Mouse (Mus musculus): ENCODE measurements around the gene Trh. TPM values are rescaled to one million over a fixed set of nuclear protein-coding genes. Genes with fewer than 3 reads are reported as not detected.

Gene Trh
- total RNA-seq (2021): under 1 TPM; 0.56 to 0.69 TPM
- long read RNA-seq, partial matches to known transcripts: 0 of 2 reads
- long read RNA-seq, other reads (novel, unspliced or antisense): 0 of 2 reads

DNA sequence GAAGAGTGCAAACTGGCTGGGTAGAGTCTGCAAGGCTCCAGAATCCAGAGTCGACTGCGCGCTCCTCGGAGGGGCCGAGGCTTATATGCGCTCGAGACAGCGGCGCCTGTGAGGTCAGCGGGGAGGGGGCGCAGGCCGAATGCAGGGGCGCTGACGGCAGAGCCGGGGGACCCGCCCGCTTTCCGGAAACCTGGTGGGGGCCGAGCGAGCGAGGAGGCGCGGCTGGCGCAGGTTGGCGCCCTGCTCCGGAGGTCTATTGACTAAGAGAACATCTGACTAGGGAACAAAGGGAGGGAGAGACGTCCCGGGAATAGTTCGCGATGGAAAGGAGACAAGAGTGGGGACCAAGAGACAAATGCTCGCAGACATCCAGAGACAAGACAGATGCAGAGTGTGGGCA lies at the start of gene Trh:
Gene Trh, minus strand, starts transcription at position 60 of the 400 bp plus-strand sequence.
- no peak for DNase-seq (ENCODE audit: low spot score in 2 of 2)

- DNase-seq (ENCODE audit: low spot score in 2 of 2): no peak
Measured at GRCm38 (mm10) chr6:92290826-92291225, 46.4 kb upstream of the Trh start.

DNA sequence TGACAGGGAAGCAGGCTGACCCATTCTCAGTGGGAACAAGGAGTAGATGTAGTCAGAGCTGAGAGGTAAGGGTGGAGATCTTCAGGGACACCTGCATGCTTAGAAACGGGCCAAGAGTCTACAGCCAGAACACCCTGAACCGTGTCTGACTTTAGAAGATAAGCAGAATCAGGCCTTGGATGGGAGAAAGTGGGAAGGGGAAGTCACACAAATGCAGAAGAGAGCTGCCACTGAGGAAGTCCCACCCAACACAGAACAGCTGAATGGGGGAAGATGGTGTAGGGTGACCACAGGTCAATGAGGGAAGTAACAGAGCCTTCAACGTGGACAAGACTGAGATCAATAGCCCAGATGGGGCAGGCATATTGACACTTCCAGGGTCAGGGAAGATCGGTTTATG lies 42.4 kb upstream of the Trh start:
- DNase-seq (ENCODE audit: low spot score in 2 of 2): no peak

GRCm38 (mm10) chr6:92286258-92286888 lies 41.9 kb upstream of the Trh start:
- peak; percentile 84 to 85 for DNase-seq (ENCODE audit: low spot score in 2 of 2)

GRCm38 (mm10) chr6:92285559-92285958 lies 41.1 kb upstream of the Trh start:
- no peak for DNase-seq (ENCODE audit: low spot score in 2 of 2)

- DNase-seq (ENCODE audit: low spot score in 2 of 2): no peak
Measured at GRCm38 (mm10) chr6:92277179-92277578, 32.7 kb upstream of the Trh start.

GRCm38 (mm10) chr6:92273652-92274322 lies 29.3 kb upstream of the Trh start:
- no peak for DNase-seq (ENCODE audit: low spot score in 2 of 2)

DNA sequence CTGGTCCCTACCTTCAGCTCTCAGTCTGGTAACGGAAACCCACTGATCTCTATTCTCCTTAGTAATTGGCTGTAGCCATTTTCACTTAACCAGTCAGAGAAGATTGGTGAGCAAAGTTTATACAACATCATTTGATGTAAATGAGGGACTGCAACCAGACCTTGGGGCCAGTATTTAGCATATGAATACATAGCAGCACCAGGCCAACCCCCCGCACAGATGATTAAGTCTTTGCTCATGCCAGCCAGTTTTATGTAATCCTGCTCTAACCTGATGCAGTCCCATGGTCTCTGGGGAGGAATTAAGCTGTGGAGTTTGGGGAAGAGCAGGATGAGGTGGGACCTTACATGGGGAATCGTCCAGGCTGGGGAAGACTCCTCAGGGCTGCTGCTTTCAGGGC lies 28.2 kb upstream of the Trh start:
- no peak for DNase-seq (ENCODE audit: low spot score in 2 of 2)

DNA sequence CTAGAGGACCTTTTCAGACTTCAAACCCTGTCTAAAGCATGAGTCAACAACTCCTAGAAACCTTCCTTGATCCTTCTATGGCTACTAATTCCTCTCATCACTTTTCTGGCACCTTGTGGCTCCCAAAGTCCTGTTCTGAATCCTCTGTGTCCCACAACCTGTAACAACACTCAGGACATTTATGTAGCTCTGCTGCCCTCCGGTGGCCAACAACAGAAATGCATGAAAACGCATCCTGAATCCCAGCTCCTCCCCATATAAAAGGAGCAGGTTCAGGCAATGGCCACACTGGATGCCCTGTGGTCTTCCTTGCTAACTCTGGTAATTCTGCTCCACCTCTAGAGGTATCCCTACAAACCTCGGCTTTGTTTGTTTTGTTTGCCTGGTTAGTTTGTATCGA lies 24.6 kb upstream of the Trh start:
- peak; percentile 81 for DNase-seq (ENCODE audit: low spot score in 2 of 2)

DNA sequence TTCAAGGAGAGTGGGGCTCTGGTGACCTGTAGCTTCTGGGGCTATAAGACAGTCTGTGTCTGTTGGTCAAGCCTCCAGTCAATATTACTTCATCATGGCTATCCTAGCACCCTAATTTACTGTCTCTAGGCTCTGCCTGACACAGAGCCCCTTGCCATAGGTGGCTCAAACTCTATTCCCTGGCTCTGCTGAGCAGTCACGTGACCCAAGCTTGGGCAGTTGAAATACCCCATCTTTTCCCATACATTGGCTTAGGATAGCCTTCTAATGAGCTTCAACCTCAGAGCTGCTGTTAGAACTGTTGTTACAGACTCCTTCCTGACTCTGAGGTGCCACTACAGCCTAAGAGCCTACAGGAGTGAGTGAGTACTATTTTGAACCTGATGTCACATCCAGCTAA lies 23.6 kb upstream of the Trh start:
- DNase-seq (ENCODE audit: low spot score in 2 of 2): no peak

DNA sequence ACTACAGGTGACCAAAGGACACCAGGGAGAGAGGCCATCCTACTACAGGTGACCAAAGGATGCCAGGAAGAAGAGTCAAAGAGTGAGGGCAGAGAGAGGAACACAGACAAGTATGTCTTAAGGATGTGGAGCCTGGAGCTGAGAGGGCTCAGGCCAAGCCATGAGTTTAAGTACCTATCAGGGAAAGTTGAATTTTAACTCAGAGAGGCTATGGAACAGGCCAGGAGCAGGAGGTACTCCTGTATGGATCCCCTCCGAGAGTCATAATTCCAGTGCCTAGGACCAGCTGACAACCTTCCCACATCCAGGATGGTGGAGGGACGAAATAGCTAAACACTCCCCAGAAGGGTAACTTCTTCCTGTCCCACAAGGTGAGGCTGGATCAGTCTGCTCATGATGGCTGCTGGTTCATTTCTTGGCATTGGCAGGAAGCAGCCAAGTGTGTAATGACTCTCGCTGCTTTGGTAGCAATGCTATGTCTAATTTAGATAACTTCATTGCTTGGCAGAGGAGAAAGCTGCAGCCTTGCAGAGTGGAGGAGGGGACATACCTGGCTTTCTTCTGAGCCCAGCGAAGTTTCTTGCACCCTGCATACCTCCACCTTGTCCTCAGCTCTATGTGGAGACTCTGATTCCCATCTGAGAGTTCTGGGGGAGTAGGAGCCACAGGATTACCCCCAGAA lies 16.9 kb upstream of the Trh start:
- no peak for DNase-seq (ENCODE audit: low spot score in 2 of 2)

DNA sequence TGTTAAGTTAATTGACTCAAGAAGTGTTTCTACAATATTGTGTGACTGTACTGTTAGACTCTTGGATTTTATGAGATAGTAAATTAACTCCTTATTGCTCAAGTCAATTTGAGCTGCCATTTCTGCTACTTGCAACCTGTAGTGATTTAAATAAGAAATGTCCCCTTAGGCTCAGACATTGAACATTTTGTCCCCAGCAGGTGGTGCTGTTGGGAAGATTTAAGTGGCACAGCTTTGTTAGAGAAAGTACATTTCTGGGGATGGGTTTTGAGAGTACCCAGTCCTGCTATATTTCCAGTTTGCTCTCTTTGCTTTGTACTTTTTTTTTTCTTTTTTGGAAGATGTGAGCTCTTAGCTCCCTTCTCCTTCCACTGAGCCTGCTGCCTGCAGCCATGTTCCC lies 10.9 kb upstream of the Trh start:
- no peak for DNase-seq (ENCODE audit: low spot score in 2 of 2)

DNA sequence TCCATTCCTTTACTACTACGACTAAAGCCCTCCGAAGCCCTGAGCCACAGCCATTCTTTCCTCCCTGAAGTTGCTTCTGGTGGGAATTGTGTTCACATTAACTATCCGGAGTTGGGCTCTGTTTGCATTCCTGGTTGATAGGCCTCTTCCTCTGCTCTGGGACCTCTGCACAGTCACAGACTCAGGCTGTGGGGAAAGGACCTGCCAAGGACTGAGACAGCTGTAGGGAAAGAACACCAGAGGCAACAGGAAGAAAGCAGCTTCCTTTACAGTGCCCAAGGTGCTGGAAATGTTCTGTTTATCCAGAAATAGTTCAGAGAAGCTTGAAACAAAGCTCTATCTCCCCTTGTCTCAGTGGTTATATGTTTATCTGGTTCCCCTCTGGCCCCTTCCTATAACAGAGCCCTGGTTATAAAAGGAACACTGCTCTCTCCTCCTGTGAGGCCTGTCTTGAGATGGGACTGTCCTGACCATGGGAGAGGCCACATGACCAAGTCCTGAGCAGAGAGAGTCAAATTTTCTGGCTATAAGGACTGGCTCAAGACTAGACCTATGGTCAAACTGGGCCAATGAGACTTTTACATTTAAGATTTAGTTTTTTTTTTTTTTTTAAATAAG lies 8.9 kb upstream of the Trh start:
- DNase-seq (ENCODE audit: low spot score in 2 of 2): no peak

GRCm38 (mm10) chr6:92247215-92247919 lies 2.9 kb upstream of the Trh start:
- no peak for DNase-seq (ENCODE audit: low spot score in 2 of 2)

DNA sequence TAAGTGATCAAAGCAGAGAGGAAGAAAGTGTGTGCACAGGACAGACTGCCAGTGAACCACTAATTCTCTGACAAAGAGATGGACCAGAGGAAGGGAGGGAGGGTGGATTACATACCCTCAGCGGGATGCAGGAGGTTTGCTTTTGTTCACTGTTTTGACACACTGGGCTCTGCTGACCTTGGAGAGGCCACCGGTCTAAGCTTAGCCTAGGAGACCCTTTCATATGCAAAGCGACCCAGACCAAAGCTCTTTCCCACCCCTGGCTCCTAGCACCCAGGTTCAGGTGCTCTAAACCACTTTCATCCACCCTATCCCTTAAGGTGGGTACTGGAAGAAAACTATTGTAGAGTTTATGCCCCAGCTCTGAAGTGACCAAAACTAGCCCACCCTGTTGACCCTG lies 1.9 kb upstream of the Trh start:
- DNase-seq (ENCODE audit: low spot score in 2 of 2): no peak

GRCm38 (mm10) chr6:92241178-92241906 lies 3.1 kb downstream of the Trh start:
- peak; percentile 19 to 48 for DNase-seq (ENCODE audit: low spot score in 2 of 2)

- no peak for DNase-seq (ENCODE audit: low spot score in 2 of 2)
Measured at GRCm38 (mm10) chr6:92235036-92235435, 9.4 kb downstream of the Trh start.

GRCm38 (mm10) chr6:92231762-92232161 lies 12.7 kb downstream of the Trh start:
- no peak for DNase-seq (ENCODE audit: low spot score in 2 of 2)

DNA sequence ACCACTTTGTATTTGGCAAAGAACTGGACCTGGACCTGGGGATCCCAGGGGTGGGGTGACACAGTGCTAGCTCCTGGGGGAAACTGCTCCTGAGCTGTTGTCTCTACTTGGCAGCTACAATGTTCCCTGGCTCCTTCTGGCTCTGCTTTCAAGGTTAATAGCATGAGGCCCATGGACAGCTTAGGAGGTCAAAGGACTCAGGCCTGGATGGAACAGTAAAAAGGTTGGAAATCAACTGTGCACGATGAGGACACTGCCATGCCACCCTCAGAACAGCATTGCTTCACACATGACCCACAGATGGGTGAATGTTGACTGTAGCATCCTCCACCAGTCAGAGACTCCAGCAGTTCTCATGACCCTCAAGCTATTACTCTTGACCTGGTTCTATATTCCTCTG lies 13.1 kb downstream of the Trh start:
- no peak for DNase-seq (ENCODE audit: low spot score in 2 of 2)

DNA sequence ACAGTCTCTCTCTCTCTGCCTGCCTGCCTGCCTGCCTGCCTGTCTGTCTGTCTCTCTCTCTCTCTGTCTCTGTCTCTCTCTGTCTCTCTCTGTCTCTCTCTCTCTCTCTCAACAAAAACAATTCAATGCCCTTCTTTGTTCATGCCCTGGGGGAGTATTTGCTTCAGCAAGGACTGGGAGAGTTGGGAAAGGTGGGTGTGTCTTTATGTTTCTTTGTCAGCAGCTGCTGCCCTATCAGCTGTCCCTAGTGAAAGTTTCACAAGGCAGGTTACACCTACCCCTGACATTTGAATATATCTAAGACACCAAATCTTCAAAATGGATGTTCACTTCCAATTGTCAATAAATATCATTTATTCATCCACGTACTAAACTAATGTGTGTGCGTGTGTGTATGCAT lies 14.9 kb downstream of the Trh start:
- DNase-seq (ENCODE audit: low spot score in 2 of 2): no peak

DNA sequence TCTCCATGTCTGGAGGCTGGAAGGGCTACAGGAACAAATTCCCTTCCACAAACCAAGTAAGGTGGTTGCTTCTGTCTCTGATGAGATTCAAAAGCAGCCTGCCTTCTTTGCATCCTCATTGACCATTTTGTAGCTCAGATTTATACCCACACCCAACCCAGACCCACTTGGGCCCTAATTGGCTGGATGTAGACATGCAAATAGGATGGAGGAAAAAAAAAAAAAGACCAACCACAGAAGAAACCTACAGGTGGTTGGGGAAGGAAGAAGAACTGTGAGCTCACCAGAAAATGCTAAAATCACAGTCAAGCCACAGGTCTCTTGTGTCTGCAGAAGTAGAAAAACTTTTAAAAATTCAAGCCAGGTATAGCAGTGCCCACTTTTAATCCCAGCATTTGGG lies 15.3 kb downstream of the Trh start:
- no peak for DNase-seq (ENCODE audit: low spot score in 2 of 2)
